Mouse (Mus musculus): ENCODE measurements around the gene Dnajc12.

- TF ChIP-seq EP300 (IDR thresholded peaks at IDR 0.05; ENCODE audit: low read depth in 1 of 2, low read length in 2 of 2) (no peak), ETS1 (IDR thresholded peaks at IDR 0.05; ENCODE audit: low read depth, low read length) (no peak), TBP (IDR thresholded peaks at IDR 0.05; ENCODE audit: low read depth, low read length) (no peak)
These were observed 5.9 kb upstream of the Dnajc12 start for GRCm38 (mm10) chr10:63376303-63376702.
